Mouse (Mus musculus) megakaryocyte, adult 5-6 weeks (primary cell): ENCODE data around the gene Rbm44. TPM values are rescaled to one million over a fixed set of nuclear protein-coding genes. Genes with fewer than 3 reads are reported as not detected.

Experiments used
- ATAC-seq: 2 replicates; pipeline ENCODE4 v1.8.0; 2016; ENCODE audit warnings: mild to moderate bottlenecking, inconsistent platforms; ENCODE audit not compliant: poor library complexity, severe bottlenecking
- total RNA-seq, 2 experiments: library from RNA; stranded (forward) in 1 of 2; stranded (reverse) in 1 of 2; fragments of 153-499, 151-499 nt in 1 of 2; fragments of 221-1000, 200-1000 nt in 1 of 2; gene quantifications; 2 replicates each; pipeline versions ENCODE4 v1.2.3 to v1.2.4; 2015 to 2017

Gene Rbm44
- total RNA-seq, 2 experiments from 2014 or later, result 4.0 to 8.7 TPM

DNA sequence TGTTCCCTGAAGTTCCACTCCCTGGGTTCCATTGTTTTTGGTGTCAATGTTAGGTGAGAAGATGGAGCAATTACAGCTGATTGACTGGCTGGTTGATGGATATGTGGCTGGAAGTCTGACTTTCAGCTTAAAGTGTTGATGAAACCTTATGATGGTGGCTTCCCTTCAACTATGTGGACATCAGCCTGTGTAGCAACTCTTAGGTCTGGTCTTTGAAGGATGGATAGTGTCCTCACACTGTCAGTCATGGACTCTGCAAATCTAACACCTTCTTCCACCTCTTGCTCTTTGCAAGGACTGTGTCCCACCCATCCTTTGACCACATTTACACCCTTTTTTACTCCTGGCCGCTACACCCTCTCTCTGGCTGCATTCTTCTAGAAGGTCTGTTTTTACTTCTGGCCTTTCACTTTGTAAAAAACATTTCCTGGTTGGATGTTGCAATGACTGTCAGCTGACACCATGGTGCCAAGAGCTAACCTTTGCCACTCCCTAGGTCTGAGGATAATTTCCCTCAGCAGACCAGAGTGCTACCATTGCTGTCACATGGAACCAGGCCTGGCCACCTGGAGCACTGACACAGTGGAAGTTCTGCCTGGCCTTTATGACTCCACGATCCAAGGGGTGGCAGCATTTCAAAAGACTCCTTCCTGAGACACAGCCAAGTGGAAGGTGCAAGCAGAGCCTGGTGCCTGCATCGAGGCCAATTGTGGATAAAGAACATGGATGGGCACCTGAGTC, 62.6 kb downstream of the Rbm44 start:
- peak; percentile 87 for ATAC-seq

DNA sequence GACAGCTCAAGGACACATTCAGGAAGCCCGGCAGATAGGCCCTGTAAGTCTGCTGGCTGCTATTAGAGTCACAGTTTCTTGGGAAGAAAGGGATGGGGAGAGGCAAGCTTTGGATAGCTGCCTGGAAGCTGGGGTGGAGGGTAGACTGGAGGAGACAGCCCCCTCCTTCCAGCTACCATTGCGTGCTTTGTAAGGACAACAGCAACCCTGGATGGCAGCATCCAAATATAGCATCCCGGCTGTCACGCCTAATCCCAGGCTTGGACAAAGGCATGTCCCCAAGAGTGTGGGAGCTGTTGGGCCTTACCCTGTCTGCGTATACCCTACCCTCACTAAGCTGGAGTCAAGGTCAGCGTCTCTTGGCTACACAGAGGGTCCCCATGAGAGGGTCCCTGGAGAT, 64.5 kb downstream of the Rbm44 start:
- no peak for ATAC-seq

DNA sequence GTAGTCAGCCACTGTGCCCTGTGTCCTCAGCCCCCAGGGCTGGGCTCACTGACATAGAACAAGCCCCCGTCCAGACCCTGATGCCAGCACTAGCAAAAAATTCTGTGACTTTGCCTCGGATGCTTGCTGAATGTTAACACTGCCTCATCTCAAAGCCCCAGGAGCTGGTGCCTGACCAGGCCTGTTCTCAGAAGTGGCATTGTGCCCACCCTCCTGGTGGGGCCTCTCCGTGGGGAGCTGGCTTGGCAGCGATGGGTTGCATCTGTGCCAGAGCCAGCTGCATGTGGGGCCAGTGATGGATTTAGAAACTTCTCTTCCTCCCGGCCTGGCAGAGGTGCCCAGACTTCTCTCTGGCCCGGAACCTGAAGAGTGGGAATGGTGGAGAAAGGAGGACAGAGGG, 64.9 kb downstream of the Rbm44 start:
- ATAC-seq, result no peak

DNA sequence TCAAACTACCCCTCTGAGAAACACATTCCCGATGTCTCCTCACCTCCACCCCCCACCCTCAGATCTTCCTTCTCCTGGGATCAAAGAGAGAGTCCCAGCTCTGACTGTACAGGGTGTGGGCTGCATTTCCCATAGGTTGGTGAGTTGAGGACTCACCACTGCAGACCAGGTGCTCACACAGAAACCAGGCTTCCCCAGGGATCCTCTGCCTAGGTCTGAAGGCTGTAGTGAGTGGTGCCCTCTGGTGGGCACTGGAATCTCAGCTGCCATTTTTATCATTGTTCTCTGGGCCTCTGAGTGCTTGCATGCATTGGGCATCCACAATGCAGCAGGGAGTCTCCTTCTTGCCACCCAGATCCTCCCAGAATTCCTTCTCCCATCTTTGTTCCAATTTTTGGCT, 66.2 kb downstream of the Rbm44 start:
- ATAC-seq, result peak; percentile 49

DNA sequence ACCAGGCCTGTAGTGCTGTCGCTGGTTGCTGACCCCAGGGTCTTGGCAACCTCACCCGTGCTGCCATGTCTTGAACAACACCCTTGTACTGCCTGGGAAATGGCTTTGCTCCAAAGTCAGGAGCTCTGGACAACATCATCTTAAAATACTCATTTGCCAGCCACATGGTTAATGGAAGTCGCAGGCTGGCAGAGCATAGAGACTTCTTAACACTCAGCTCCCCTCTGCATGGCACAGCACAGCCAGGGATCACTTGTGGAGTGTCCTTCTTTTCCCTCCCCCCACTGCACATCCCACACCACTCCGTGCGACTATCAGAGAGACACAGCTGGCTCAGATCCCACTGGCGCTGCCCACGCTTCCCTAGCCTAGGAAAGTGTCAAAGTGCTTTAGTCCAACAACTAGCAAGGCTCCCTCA, 66.7 kb downstream of the Rbm44 start:
- ATAC-seq, result no peak

DNA sequence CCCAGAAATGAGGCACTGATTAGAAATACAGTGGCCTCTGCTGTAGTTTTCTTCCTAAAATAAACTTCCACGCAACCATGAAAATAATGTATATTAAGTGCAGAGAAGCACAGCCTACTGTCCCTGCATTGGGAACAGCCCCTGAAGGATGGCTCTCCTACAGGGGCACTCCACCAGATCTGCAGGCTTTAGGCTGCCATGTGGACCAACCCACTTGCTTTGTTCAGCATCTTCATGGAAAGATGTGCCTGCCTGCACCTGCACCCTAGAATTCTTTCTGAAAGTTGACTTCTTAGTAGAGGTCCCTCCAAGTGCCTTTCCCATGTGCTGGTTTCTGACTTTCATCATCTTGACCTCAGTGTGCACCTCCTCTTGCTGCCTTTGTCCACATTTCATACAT, 70.4 kb downstream of the Rbm44 start:
- no peak for ATAC-seq

DNA sequence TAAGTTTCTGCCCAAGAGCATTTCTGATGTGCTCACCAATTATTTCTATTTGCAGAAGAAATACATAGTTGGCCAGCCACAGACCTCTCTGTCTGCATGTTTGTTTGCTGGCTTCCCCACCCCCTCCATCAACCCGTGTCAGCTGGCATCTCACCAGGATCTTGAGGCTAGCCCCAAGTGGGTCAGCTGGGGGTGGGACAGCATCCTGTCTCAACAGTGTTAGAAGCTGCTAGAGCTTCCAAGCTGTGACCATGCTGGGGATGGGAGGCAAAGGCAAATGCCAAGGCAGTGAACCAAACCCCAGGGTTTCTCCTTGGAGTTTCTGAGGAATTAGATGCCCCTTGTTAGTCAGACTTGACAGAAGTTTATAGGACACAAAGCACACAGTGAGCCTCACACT, 71.1 kb downstream of the Rbm44 start:
- no peak for ATAC-seq

DNA sequence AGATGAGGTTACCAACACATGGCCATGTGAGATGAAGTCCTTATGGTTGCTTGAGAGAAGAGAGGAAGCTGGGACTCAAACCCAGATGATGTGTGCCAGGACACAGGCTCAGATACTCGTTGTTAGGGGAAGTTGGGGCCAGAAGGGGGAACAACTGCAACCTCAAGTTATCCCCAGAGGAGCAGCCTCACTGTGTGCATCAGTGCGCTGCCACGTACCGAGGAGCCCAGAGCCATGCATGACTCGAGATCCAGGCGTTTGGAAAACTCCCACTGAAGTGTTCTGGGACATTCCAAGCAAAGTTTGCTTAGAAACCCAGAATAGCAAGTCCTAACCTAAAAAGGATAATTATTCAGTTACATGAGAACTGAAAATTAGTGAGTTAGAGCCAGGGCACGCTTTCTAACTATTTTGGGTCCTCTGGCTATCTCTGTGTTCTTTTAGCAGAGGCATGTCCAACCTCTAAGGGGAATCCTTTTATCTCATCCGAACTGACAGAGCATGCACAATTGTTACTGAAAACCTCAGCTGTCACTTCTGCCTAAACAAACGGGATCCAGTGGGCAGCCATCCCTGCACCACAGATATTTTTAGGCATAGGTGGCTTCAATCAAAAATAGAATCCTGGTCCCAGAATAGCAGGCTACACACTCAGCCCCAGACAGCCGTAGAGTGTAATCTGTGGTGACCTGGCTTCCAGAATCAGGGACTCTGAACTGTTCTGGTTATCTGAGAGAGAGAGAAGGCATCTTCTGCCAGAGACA, 71.8 kb downstream of the Rbm44 start:
- ATAC-seq, result peak; percentile 83

DNA sequence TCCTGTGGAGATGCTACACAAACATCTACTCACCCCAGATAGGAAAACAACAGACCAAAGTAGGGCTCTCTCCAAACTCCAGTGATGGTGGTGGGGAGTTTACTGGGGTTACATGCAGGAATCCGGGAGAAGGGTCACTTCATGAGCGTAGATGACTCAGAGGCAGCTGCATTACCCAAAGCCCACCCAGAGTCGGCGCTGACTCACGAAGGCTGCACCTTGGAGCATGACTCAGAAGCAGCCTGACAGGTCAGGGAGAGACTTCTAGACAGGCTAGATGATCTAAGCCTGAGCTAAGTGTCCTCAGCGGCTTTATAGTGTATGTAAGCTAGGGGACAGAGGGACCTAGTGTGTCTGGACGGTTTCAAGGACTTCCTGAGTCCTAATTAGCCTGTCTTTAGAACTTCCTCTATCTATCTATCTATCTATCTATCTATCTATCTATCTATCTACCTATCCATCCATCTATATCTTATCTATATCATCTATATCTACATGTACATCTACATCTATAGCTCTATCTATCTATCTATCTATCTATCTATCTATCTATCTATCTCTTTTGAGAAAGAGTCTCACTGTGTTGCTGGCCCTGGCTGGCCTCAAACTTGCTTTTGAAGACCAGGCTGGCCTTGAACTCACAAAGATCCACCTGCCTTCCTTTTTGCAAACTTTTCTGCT, 74.9 kb downstream of the Rbm44 start:
- peak; percentile 16; the same call in 1 of the 2 replicates for ATAC-seq

DNA sequence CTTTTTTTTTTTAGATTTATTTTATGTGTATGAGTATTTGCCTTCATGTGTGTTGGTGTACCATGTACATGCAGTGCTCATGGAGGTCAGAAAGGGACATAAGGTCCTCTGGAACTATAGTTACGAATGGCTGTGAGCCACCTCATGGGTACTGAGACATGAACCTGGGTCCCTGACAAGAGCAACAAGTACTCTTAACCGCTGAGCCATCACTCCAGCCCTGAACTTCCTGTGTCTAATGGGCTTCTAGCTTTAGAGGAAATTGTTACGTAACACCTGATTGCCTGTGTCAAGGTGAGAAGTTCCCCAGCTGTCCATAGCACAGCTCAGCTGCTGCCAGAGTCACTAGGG, 75.4 kb downstream of the Rbm44 start:
- ATAC-seq, result peak; percentile 82

Other genes starting within 250 kb of the Rbm44 start
- gene Mlph, start 230.0 kb upstream of the Rbm44 start, total RNA-seq (2015), result not detected in 2 replicates
- gene Mlph, start 230.0 kb upstream of the Rbm44 start, total RNA-seq (2017), result not detected in 2 replicates
- gene Prlh, start 192.0 kb upstream of the Rbm44 start, total RNA-seq (2015), result not detected in 2 replicates
- not detected in 2 replicates for gene Prlh, start 192.0 kb upstream of the Rbm44 start, total RNA-seq (2017)
- gene Rab17, start 175.4 kb upstream of the Rbm44 start, total RNA-seq (2015), result not detected in 2 replicates
- not detected in 2 replicates for gene Rab17, start 175.4 kb upstream of the Rbm44 start, total RNA-seq (2017)
- 123 and 128 TPM in 2 replicates for gene Lrrfip1, start 146.4 kb upstream of the Rbm44 start, total RNA-seq (2015)
- gene Lrrfip1, start 146.4 kb upstream of the Rbm44 start, total RNA-seq (2017), result 228 and 254 TPM in 2 replicates
- 71.1 and 79.5 TPM in 2 replicates for gene Ramp1, start 34.7 kb downstream of the Rbm44 start, total RNA-seq (2015)
- gene Ramp1, start 34.7 kb downstream of the Rbm44 start, total RNA-seq (2017), result 75.2 and 81.4 TPM in 2 replicates
- gene Ube2f, start 105.2 kb downstream of the Rbm44 start, total RNA-seq (2015), result 94.5 and 117 TPM in 2 replicates
- gene Ube2f, start 105.2 kb downstream of the Rbm44 start, total RNA-seq (2017), result 59.1 and 63.1 TPM in 2 replicates
- gene Scly, start 153.2 kb downstream of the Rbm44 start, total RNA-seq (2015), result 10.9 and 12.9 TPM in 2 replicates
- 15.3 and 16.8 TPM in 2 replicates for gene Scly, start 153.2 kb downstream of the Rbm44 start, total RNA-seq (2017)
- not detected in 2 replicates for gene Espnl, start 177.0 kb downstream of the Rbm44 start, total RNA-seq (2015)
- not detected in 2 replicates for gene Espnl, start 177.0 kb downstream of the Rbm44 start, total RNA-seq (2017)
- not detected in 2 replicates for gene Klhl30, start 205.9 kb downstream of the Rbm44 start, total RNA-seq (2015)
- 0.11 TPM in 1 of 2 replicates, not detected in the other for gene Klhl30, start 205.9 kb downstream of the Rbm44 start, total RNA-seq (2017)
- gene Erfe, start 221.3 kb downstream of the Rbm44 start, total RNA-seq (2015), result 0.07 TPM in 1 of 2 replicates, not detected in the other
- not detected in 2 replicates for gene Erfe, start 221.3 kb downstream of the Rbm44 start, total RNA-seq (2017)